Mouse (Mus musculus): Measurements from ENCODE around the gene Itpk1.

Itpk1 gene

GRCm38 (mm10) chr12:102704457-102705198, at the start of gene Itpk1:
Gene Itpk1 (minus strand): TSS chr12:102704930.
- DNase-seq (ENCODE audit: low spot score) = no peak

- DNase-seq (ENCODE audit: low spot score) = no peak
These were observed 43.5 kb upstream of the Itpk1 start for GRCm38 (mm10) chr12:102748256-102748655.

- no peak for DNase-seq (ENCODE audit: low spot score)
These were observed 40.1 kb upstream of the Itpk1 start for GRCm38 (mm10) chr12:102744839-102745238.

GRCm38 (mm10) chr12:102743589-102744574, 39.2 kb upstream of the Itpk1 start, which contains the start of the genes Moap1 and Tmem251:
Gene Moap1 (minus strand): TSS chr12:102743661.
Gene Tmem251 (plus strand): TSS chr12:102743762.
- no peak for DNase-seq (ENCODE audit: low spot score)

GRCm38 (mm10) chr12:102743036-102743588, 38.4 kb upstream of the Itpk1 start:
- no peak for DNase-seq (ENCODE audit: low spot score)

GRCm38 (mm10) chr12:102742056-102742455, 37.3 kb upstream of the Itpk1 start:
- no peak for DNase-seq (ENCODE audit: low spot score)

GRCm38 (mm10) chr12:102740285-102740684, 35.6 kb upstream of the Itpk1 start:
- no peak for DNase-seq (ENCODE audit: low spot score)

GRCm38 (mm10) chr12:102739096-102739495, 34.4 kb upstream of the Itpk1 start:
- no peak for DNase-seq (ENCODE audit: low spot score)

GRCm38 (mm10) chr12:102733381-102733780, 28.7 kb upstream of the Itpk1 start:
- DNase-seq (ENCODE audit: low spot score) = no peak

GRCm38 (mm10) chr12:102730798-102731619, 26.3 kb upstream of the Itpk1 start:
- DNase-seq (ENCODE audit: low spot score) = no peak

- no peak for DNase-seq (ENCODE audit: low spot score)
These were observed 25.4 kb upstream of the Itpk1 start for GRCm38 (mm10) chr12:102729855-102730797.

- no peak for DNase-seq (ENCODE audit: low spot score)
These were observed 21.0 kb upstream of the Itpk1 start for GRCm38 (mm10) chr12:102725761-102726175.

- DNase-seq (ENCODE audit: low spot score) = no peak
These were observed 20.4 kb upstream of the Itpk1 start for GRCm38 (mm10) chr12:102725146-102725545.

GRCm38 (mm10) chr12:102723861-102724260, 19.1 kb upstream of the Itpk1 start:
- DNase-seq (ENCODE audit: low spot score) = no peak

GRCm38 (mm10) chr12:102722966-102723365, 18.2 kb upstream of the Itpk1 start:
- DNase-seq (ENCODE audit: low spot score) = no peak

- DNase-seq (ENCODE audit: low spot score) = no peak
These were observed 17.7 kb upstream of the Itpk1 start for GRCm38 (mm10) chr12:102722451-102722850.

GRCm38 (mm10) chr12:102719552-102720315, 15.0 kb upstream of the Itpk1 start:
- DNase-seq (ENCODE audit: low spot score) = no peak

- no peak for DNase-seq (ENCODE audit: low spot score)
These were observed 10.1 kb upstream of the Itpk1 start for GRCm38 (mm10) chr12:102714654-102715395.

GRCm38 (mm10) chr12:102714116-102714515, 9.4 kb upstream of the Itpk1 start:
- DNase-seq (ENCODE audit: low spot score) = no peak

Measured in layer of hippocampus, adult 9-10 months (tissue).